Mouse (Mus musculus): ENCODE results near the gene Adap1. TPM values are rescaled to one million over a fixed set of nuclear protein-coding genes. Genes with fewer than 3 reads are reported as not detected.

Adap1 gene
- polyA plus RNA-seq, 1 experiment from 2014 or later = 33.4 TPM

GRCm38 (mm10) chr5:139353496-139353895, 28.1 kb upstream of the Adap1 start:
- ATAC-seq = peak; percentile 48
- 0 out of 2 replicates have a peak overlapping the region, but pooled peaks have one; percentile 26 for H3K9ac ChIP-seq (ENCODE audit: low read depth, low read length)
- peak overlapping the region; percentile 87 for H3K27ac ChIP-seq (ENCODE audit: low read depth, low read length)

GRCm38 (mm10) chr5:139352317-139352716, 26.9 kb upstream of the Adap1 start, which contains the start of gene Cyp2w1:
TSS of gene Cyp2w1 (plus strand) at chr5:139352617.
- Histone ChIP-seq H3K4me2 (replicated peaks; ENCODE audit: low read depth) (peak within 1 kb of the TSS; percentile 67), H3K27ac (ENCODE audit: low read depth, low read length) (peak within 1 kb of the TSS; percentile 87), H3K4me3 (ENCODE audit: low read depth, low read length) (peak within 1 kb of the TSS; percentile 29), H3K36me3 (ENCODE audit: control insufficient read depth, insufficient read depth) (peaks cover 16% of the 10 kb centered on the region; the same call in 1 of the 2 replicates), H3K9ac (ENCODE audit: low read depth, low read length) (peak within 1 kb of the TSS; percentile 26), H3K27me3 (replicated peaks; ENCODE audit: control insufficient read depth, insufficient read depth, low read length) (no peaks in the 10 kb centered on the region), H3K9me3 (ENCODE audit: control insufficient read depth) (no peaks in the 10 kb centered on the region), H3K4me1 (replicated peaks; ENCODE audit: control insufficient read depth, insufficient read depth, low read length) (no peaks in the 10 kb centered on the region; the same call in 1 of the 2 replicates)
- 25% methylated on average over 6 of the region's 6 CpGs for WGBS
- TF ChIP-seq CTCF (IDR thresholded peaks at IDR 0.05; ENCODE audit: low read depth) = no peak
- ATAC-seq = no peak

More at GRCm38 (mm10) chr5:139353496-139353895, 28.1 kb upstream of the Adap1 start:
- Histone ChIP-seq H3K9me3 (ENCODE audit: control insufficient read depth) (no peaks in the 10 kb centered on the region), H3K4me3 (ENCODE audit: low read depth, low read length) (peak overlapping the region; percentile 29), H3K36me3 (ENCODE audit: control insufficient read depth, insufficient read depth) (peaks cover 16% of the 10 kb centered on the region; the same call in 1 of the 2 replicates), H3K4me2 (replicated peaks; ENCODE audit: low read depth) (peak overlapping the region; percentile 67), H3K4me1 (replicated peaks; ENCODE audit: control insufficient read depth, insufficient read depth, low read length) (no peaks in the 10 kb centered on the region; the same call in 1 of the 2 replicates), H3K27me3 (replicated peaks; ENCODE audit: control insufficient read depth, insufficient read depth, low read length) (no peaks in the 10 kb centered on the region)
- 27% methylated on average over 10 of the region's 10 CpGs for WGBS
- TF ChIP-seq CTCF (IDR thresholded peaks at IDR 0.05; ENCODE audit: low read depth) = peak; percentile 67

GRCm38 (mm10) chr5:139351628-139352027, 26.2 kb upstream of the Adap1 start:
- WGBS = 9% methylated on average over 8 of the region's 8 CpGs
- Histone ChIP-seq H3K4me3 (ENCODE audit: low read depth, low read length) (peak overlapping the region; percentile 29), H3K4me1 (replicated peaks; ENCODE audit: control insufficient read depth, insufficient read depth, low read length) (no peaks in the 10 kb centered on the region; the same call in 1 of the 2 replicates), H3K27me3 (replicated peaks; ENCODE audit: control insufficient read depth, insufficient read depth, low read length) (no peaks in the 10 kb centered on the region), H3K27ac (ENCODE audit: low read depth, low read length) (peak overlapping the region; percentile 87), H3K9me3 (ENCODE audit: control insufficient read depth) (no peaks in the 10 kb centered on the region), H3K4me2 (replicated peaks; ENCODE audit: low read depth) (peak overlapping the region; percentile 67), H3K9ac (ENCODE audit: low read depth, low read length) (peak overlapping the region; percentile 13; the same call in 1 of the 2 replicates), H3K36me3 (ENCODE audit: control insufficient read depth, insufficient read depth) (peaks cover 11% of the 10 kb centered on the region; the same call in 1 of the 2 replicates)
- peak; percentile 67 for ATAC-seq
- no peak for TF ChIP-seq CTCF (IDR thresholded peaks at IDR 0.05; ENCODE audit: low read depth)

GRCm38 (mm10) chr5:139351134-139351533, 25.7 kb upstream of the Adap1 start, which contains the start of gene Cox19:
TSS of gene Cox19 (minus strand) at chr5:139351418.
- peaks cover 6% of the 10 kb centered on the region; the same call in 1 of the 2 replicates for H3K36me3 ChIP-seq (ENCODE audit: control insufficient read depth, insufficient read depth)
- no peaks in the 10 kb centered on the region for H3K27me3 ChIP-seq (replicated peaks; ENCODE audit: control insufficient read depth, insufficient read depth, low read length)
- 34% methylated on average over 5 of the region's 5 CpGs for WGBS
- peak within 1 kb of the TSS; percentile 87 for H3K27ac ChIP-seq (ENCODE audit: low read depth, low read length)
- no peak for TF ChIP-seq CTCF (IDR thresholded peaks at IDR 0.05; ENCODE audit: low read depth)
- ATAC-seq = no peak
- H3K4me2 ChIP-seq (replicated peaks; ENCODE audit: low read depth) = peak within 1 kb of the TSS; percentile 67
- no peaks in the 10 kb centered on the region for H3K9me3 ChIP-seq (ENCODE audit: control insufficient read depth)
- peaks cover 3% of the 10 kb centered on the region for H3K4me1 ChIP-seq (replicated peaks; ENCODE audit: control insufficient read depth, insufficient read depth, low read length)
- H3K4me3 ChIP-seq (ENCODE audit: low read depth, low read length) = peak within 1 kb of the TSS; percentile 29
- peak within 1 kb of the TSS; percentile 13 for H3K9ac ChIP-seq (ENCODE audit: low read depth, low read length)

- 38% methylated on average over 6 of the region's 6 CpGs for WGBS
- H3K4me2 ChIP-seq (replicated peaks; ENCODE audit: low read depth) = peak overlapping the region; percentile 67; the same call in 1 of the 2 replicates
- no peak overlapping the region for H3K9ac ChIP-seq (ENCODE audit: low read depth, low read length)
Measured at GRCm38 (mm10) chr5:139349713-139350112, 24.3 kb upstream of the Adap1 start.

GRCm38 (mm10) chr5:139347225-139347624, 21.8 kb upstream of the Adap1 start:
- no peak overlapping the region for H3K4me3 ChIP-seq (ENCODE audit: low read depth, low read length)
- no peak for ATAC-seq
- H3K9ac ChIP-seq (ENCODE audit: low read depth, low read length) = no peak overlapping the region
- no peaks in the 10 kb centered on the region for H3K27me3 ChIP-seq (replicated peaks; ENCODE audit: control insufficient read depth, insufficient read depth, low read length)
- no peaks in the 10 kb centered on the region for H3K9me3 ChIP-seq (ENCODE audit: control insufficient read depth)
- H3K27ac ChIP-seq (ENCODE audit: low read depth, low read length) = peak overlapping the region; percentile 82
- no peak for TF ChIP-seq CTCF (IDR thresholded peaks at IDR 0.05; ENCODE audit: low read depth)
- H3K4me1 ChIP-seq (replicated peaks; ENCODE audit: control insufficient read depth, insufficient read depth, low read length) = peaks cover 3% of the 10 kb centered on the region
- H3K36me3 ChIP-seq (ENCODE audit: control insufficient read depth, insufficient read depth) = peaks cover 6% of the 10 kb centered on the region; the same call in 1 of the 2 replicates
- 26% methylated on average over 1 of the region's 1 CpGs for WGBS
- H3K4me2 ChIP-seq (replicated peaks; ENCODE audit: low read depth) = peak overlapping the region; percentile 38

More at GRCm38 (mm10) chr5:139349713-139350112, 24.3 kb upstream of the Adap1 start:
- Histone ChIP-seq H3K9me3 (ENCODE audit: control insufficient read depth) (no peaks in the 10 kb centered on the region), H3K4me3 (ENCODE audit: low read depth, low read length) (no peak overlapping the region), H3K36me3 (ENCODE audit: control insufficient read depth, insufficient read depth) (no peaks in the 10 kb centered on the region), H3K27ac (ENCODE audit: low read depth, low read length) (peak overlapping the region; percentile 54; the same call in 1 of the 2 replicates), H3K27me3 (replicated peaks; ENCODE audit: control insufficient read depth, insufficient read depth, low read length) (no peaks in the 10 kb centered on the region), H3K4me1 (replicated peaks; ENCODE audit: control insufficient read depth, insufficient read depth, low read length) (peaks cover 3% of the 10 kb centered on the region)
- TF ChIP-seq CTCF (IDR thresholded peaks at IDR 0.05; ENCODE audit: low read depth) = no peak
- ATAC-seq = no peak

All from intestine, postnatal 0 days (tissue).